Mouse (Mus musculus): ENCODE results near the gene Slc48a1.

Gene Slc48a1

GRCm38 (mm10) chr15:97829432-97829831, 51.1 kb downstream of the Slc48a1 start:
- no peak for DNase-seq

- no peak for DNase-seq
These were observed 52.0 kb downstream of the Slc48a1 start for GRCm38 (mm10) chr15:97830253-97830787.

- peak; percentile 56 to 59 for DNase-seq
These were observed 52.5 kb downstream of the Slc48a1 start for GRCm38 (mm10) chr15:97830788-97831241.

DNA sequence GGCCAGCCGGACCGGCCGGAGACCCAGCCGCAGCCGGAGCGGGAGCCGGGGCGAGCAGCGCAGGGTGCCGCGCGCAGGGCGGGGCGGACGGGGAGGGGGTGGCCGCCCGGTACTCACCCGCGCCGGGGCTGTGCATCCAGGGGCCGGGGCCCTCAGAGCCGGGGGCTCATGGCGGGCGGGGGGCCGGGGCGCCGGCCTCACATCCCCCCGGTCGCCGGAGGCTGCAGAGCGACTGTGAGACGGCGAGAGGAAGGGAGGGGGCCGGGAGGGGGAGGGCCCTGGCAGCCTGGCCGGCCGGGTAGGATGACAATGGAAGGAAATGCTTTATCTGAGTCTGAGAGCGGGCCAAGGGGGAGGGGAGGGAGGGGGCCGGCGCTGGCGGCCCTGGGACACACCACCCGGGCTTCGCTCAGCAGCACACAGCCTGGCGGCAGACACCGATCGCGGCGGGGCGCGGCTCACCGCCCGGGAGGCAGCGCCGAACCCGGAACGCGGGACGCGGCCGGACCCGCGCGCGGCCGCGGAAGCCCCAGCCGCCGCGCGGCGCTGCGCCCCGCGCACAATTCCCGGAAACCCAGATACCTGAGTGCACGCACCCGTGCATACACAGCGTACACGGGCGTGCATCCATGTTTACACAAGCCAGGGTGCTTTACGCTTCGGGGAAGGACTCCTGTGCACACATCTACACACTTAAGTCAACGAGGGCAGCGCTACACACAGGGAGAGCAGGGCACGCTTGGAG, 53.1 kb downstream of the Slc48a1 start:
- peak; percentile 70 to 71 for DNase-seq

GRCm38 (mm10) chr15:97831987-97832640, 53.8 kb downstream of the Slc48a1 start:
- DNase-seq, result no peak

GRCm38 (mm10) chr15:97832764-97833479, 54.6 kb downstream of the Slc48a1 start:
- DNase-seq, result no peak

- no peak for DNase-seq
These were observed 58.0 kb downstream of the Slc48a1 start for GRCm38 (mm10) chr15:97836153-97836893.

DNA sequence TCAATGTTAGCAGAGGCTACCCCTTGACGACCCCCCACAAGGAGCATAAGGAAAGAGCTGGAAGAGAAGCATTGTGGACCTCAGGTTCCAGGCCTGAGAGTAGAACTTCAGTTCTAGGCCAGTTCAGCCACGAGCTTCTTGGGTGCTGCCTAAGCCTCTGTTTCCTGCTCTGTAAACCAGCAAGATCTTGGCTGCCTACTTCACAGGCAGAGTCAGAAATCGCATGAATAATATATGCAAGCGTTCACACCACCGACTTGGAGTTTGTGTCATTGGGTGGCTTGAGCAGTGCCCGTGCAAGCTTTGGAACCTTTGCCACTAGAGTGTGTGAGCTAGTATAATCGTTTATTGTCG, 58.6 kb downstream of the Slc48a1 start:
- no peak for DNase-seq

DNA sequence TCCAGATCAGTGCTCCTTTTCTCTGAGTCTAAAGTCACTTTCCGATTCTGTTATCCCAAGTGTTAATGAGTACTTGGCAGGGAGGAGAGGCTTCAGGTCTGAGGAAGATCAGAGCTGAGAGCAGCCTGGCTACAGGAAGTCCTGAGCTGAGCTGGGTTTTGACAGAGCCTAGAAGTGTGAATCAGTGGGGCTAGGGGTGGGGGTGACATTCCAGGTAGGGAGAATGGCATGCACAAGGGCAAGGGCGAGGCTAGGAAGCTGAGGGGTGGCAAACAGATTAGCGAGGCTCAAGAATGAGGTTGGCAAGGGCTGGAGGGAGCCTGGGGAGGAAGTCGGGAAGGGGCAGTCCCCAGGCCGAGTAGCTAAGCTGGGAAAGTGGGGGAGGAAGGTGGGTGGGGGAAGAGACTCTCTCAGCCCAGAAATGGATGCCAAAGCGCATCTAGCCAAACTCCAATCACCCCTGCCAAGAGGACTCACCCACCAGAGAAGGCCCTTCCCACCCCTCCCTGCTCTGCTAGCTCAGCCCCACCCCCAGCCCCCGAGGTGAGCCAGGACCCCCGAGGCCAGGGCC, 59.3 kb downstream of the Slc48a1 start:
- no peak for DNase-seq

DNA sequence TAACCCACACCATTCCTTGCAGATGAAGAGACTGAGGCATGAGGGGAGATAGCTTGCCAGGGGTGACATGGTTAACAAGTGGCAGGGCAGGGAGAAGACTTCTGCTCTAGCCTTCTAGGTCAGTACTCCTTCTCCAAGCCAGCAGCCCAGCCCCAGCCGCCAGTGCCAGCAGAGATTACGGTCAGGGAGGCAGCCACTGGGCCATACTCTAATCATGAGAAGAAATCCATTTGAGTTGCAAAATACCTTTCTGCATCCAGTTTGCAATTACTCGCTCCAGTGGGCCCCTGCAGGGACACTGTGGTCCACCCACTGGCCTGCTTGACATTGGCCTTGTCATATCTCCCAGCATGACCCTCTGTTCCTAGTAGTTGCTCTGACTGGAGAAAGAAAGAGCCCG, 60.1 kb downstream of the Slc48a1 start:
- DNase-seq, result no peak

DNA sequence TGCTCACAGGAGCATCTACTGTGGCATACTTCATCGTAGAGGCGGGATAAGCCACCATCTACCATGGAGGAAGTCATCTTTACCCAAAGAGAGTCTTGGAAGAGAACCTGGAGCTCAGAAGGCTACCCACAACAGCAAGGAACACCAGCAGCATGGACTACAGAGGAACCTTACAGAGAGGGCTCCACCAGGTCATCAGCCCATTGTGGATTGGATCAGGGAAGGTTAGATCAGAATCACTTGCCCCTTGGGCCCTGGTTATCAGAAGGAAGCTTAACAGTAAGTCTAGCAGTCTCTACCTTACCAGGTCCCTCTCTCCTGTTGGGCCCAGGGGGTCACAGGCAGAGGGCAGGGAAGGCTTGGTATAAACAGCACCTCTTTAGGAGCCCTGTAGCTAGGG, 60.7 kb downstream of the Slc48a1 start:
- no peak for DNase-seq

- DNase-seq, result no peak
These were observed 61.2 kb downstream of the Slc48a1 start for GRCm38 (mm10) chr15:97839473-97839872.

DNA sequence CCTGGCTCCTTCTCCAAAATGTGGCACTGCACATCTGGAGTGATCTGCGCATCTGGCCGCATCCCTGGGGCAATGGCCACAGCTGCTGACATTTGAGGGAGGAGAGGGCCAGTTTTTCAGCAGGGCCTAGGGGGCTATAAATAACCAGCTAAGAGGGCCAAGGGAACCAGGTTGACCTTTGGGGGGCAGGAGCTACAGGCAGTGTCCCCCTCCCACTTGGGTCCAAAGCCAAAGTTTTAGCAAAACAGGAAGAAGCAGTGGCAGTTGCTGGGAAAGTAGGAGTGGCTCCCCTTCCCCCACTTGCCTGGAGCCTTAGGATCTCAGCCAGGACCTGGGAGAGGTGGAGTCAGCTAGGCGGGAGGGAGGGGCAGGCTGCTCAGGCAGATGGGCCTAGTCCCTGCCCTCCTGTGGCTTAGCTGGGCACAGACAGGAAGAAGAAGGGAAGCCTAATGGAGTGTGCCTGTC, 61.7 kb downstream of the Slc48a1 start:
- DNase-seq, result no peak

GRCm38 (mm10) chr15:97840781-97841180, 62.5 kb downstream of the Slc48a1 start:
- DNase-seq, result no peak

DNA sequence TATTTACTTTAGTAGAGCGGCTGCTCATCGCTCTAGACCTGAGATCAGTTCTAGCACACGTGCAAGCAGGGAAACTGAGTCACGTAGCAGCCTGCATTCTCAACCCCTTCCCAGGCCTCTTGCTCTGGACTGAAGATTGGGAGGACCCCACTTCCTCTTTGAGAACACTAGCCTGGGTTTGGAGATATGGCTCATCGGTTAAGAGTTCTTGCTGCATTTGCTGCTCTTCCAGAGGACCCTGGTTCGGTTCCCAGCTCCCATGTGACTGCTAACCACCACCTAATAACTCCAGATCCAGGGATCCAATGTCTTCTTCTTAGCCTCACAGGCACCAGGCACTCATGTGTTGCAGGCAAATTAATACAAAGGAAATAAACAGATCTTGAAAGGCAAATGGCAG, 63.1 kb downstream of the Slc48a1 start:
- no peak for DNase-seq

DNA sequence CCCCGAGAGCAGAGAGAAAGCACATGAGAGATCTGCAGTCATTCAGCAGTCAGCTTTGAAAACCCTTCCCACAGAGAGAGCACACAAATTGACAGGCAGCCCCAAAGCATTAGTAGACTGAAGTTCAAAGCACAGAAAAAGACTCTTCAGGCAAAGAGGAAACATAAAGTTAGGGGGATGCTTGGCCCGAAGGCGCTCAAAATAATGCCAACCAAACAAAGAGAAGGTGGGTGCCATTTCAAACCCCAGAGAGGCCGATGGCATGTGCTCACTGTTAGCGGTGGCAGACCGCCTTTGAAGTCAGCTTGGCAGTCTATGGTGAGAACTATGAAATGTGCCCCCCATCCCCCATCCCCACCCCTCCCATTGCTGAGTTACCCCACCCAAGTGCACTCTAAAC, 63.7 kb downstream of the Slc48a1 start:
- DNase-seq, result no peak
